Comparison of ENCODE assay signal across 8 mouse cellular contexts in the genomic region with DNA sequence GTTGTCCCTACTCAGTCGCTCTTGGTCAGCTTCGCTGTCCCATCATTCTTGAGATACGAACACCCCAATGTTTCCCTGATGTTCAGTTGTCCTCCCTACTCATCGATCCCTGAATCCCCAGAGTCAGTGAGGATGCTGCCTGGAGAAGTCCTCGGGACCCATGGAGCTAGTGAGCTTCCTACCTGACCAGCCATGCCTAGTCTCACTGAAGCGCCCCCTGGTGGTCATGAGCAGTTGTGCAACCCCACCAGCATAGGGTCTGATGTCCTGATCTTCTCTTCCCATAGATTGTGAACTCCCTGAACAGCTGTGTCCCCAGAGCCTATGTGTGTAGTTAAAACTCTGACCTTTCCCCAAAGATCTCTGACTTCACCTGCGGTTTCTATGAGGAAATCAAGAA. TPM values are rescaled to one million over a fixed set of nuclear protein-coding genes. Genes with fewer than 3 reads are reported as not detected.
DNase-seq lines count a peak whose midpoint lies in the region; ATAC-seq and TF ChIP-seq lines count a peak whose summit lies in the region.

No protein-coding gene starts in this region.

- DNase-seq in gastrocnemius, adult 18-20 months (ENCODE audit: low spot score) = peak; percentile 17
- no peak for DNase-seq in gastrocnemius, adult 8-10 months (ENCODE audit: low spot score in 2 of 2)
- peak; percentile 16 for DNase-seq in ovary, postnatal 36 days (ENCODE audit: low spot score)
- DNase-seq in ovary, postnatal 10 days (ENCODE audit: low spot score) = no peak
- peak; percentile 78 for DNase-seq in cerebellum, adult 9-10 months
- DNase-seq in liver, embryonic 14.5 days (ENCODE audit: low read depth in 3 of 3, low spot score in 3 of 3) = no peak
- DNase-seq in urinary bladder, postnatal 25 days (ENCODE audit: low spot score) = peak; percentile 21
- DNase-seq in layer of hippocampus, adult 9-10 months (ENCODE audit: low spot score) = no peak

- no peak overlapping the region for H3K27ac ChIP-seq in liver, embryonic 14.5 days

- no peak overlapping the region for H3K4me3 ChIP-seq in liver, embryonic 14.5 days (ENCODE audit: insufficient read depth in 1 of 2, low read depth in 2 of 2, low read length in 2 of 2)

- ATAC-seq in liver, embryonic 14.5 days (ENCODE audit: insufficient read depth) = no peak

- no peak overlapping the region for H3K9ac ChIP-seq in liver, embryonic 14.5 days (replicated peaks)

- no peaks in the 10 kb centered on the region for H3K4me1 ChIP-seq in liver, embryonic 14.5 days (replicated peaks; ENCODE audit: control insufficient read depth in 2 of 2, insufficient read depth in 2 of 2, low read length in 1 of 2)

- no peak overlapping the region for H3K4me2 ChIP-seq in liver, embryonic 14.5 days (ENCODE audit: low read depth)

- WGBS in liver, embryonic 14.5 days (ENCODE audit: insufficient replicate concordance) = 49% methylated on average over 7 of the region's 7 CpGs

- H3K27me3 ChIP-seq in liver, embryonic 14.5 days (ENCODE audit: control insufficient read depth, insufficient read depth, low read length) = no peaks in the 10 kb centered on the region

- TF ChIP-seq CTCF in liver, embryonic 14.5 days (IDR thresholded peaks at IDR 0.05; ENCODE audit: low read depth) = peak; percentile 86

- no peaks in the 10 kb centered on the region for H3K9me3 ChIP-seq in liver, embryonic 14.5 days (ENCODE audit: control insufficient read depth, low read length)

- TF ChIP-seq EP300 in liver, embryonic 14.5 days (IDR thresholded peaks at IDR 0.05; ENCODE audit: low read depth) = no peak

- no peaks in the 10 kb centered on the region for H3K36me3 ChIP-seq in liver, embryonic 14.5 days (replicated peaks; ENCODE audit: control insufficient read depth, insufficient read depth, low read depth)

RNA-seq across cellular contexts. Expression of gene Kcna5, which starts 47.9 kb away (rescaled TPM):
- 1 to 10 TPM; 4.0 to 5.9 TPM for total RNA-seq in gastrocnemius, adult 18-20 months (2021)
- 1 to 10 TPM; 3.3 to 3.9 (median 3.5) TPM for total RNA-seq in gastrocnemius, adult 8-10 months (2022)
- polyA plus RNA-seq in liver, embryonic 14.5 days (2012; rRNA removed) = 0.02 and 0.03 TPM in 2 replicates
- 0.04 and 0.10 TPM in 2 replicates for polyA plus RNA-seq in liver, embryonic 14.5 days (2014; fragmentation: Nextera tagmentation; extraction: Ambion mirVana)

Comparison
In these comparisons a context has a peak if more than half of its experiments do, and no peak if none do; other contexts are left out.
1. DNase-seq: peak in gastrocnemius, adult 18-20 months (single experiment), ovary, postnatal 36 days (single experiment), cerebellum, adult 9-10 months (single experiment) and urinary bladder, postnatal 25 days (single experiment); none in gastrocnemius, adult 8-10 months (0 of 2), ovary, postnatal 10 days (single experiment), liver, embryonic 14.5 days (0 of 3) and layer of hippocampus, adult 9-10 months (single experiment).